Mouse (Mus musculus) right cerebral cortex, postnatal 14 days (tissue): ENCODE results near the gene Akap17b.

Source experiments
- DNase-seq: peaks from one replicate; pipeline ENCODE4 v3.0.0; 2022

Gene Akap17b

GRCm38 (mm10) chrX:36586629-36587303, 58.4 kb downstream of the Akap17b start:
- DNase-seq = no peak

GRCm38 (mm10) chrX:36562079-36562478, 83.1 kb downstream of the Akap17b start:
- DNase-seq = no peak

GRCm38 (mm10) chrX:36561650-36562049, 83.5 kb downstream of the Akap17b start:
- DNase-seq = peak; percentile 54

- no peak for DNase-seq
Measured at GRCm38 (mm10) chrX:36560170-36560569, 85.0 kb downstream of the Akap17b start.
